27 mouse cellular contexts compared by ENCODE assay signal in genomic region chr2:75287900-75288299, GRCm38 (mm10).
"Had no signal": no experiment of that assay in that cellular context is flagged by ENCODE, and none has a peak within 500 bp of the region (broad histone marks: within the 10 kb centered on the region; RNA-seq: fewer than 3 reads in every experiment).

No protein-coding gene starts in this region.

- H3K9me3 ChIP-seq: embryonic facial prominence, embryonic 10.5 days; embryonic facial prominence, embryonic 12.5 days; embryonic facial prominence, embryonic 13.5 days; embryonic facial prominence, embryonic 15.5 days; forebrain, embryonic 10.5 days; forebrain, embryonic 12.5 days; forebrain, embryonic 13.5 days; forebrain, embryonic 15.5 days; heart, embryonic 10.5 days had no signal

- H3K9ac ChIP-seq: embryonic facial prominence, embryonic 12.5 days; embryonic facial prominence, embryonic 13.5 days; embryonic facial prominence, embryonic 15.5 days; forebrain, embryonic 12.5 days; forebrain, embryonic 13.5 days; forebrain, embryonic 15.5 days; forebrain, postnatal 0 days had no signal

- H3K4me2 ChIP-seq: embryonic facial prominence, embryonic 12.5 days; embryonic facial prominence, embryonic 13.5 days; embryonic facial prominence, embryonic 15.5 days; forebrain, embryonic 12.5 days; forebrain, embryonic 13.5 days; forebrain, embryonic 15.5 days had no signal

- H3K27ac ChIP-seq: embryonic facial prominence, embryonic 10.5 days; embryonic facial prominence, embryonic 12.5 days; embryonic facial prominence, embryonic 13.5 days; embryonic facial prominence, embryonic 15.5 days; forebrain, embryonic 10.5 days; forebrain, embryonic 12.5 days; forebrain, embryonic 13.5 days; forebrain, embryonic 15.5 days; gastrocnemius, adult 2 months; heart, adult 2 months; heart, embryonic 10.5 days had no signal

- ATAC-seq: forebrain, embryonic 13.5 days; forebrain, embryonic 14.5 days; forebrain, embryonic 15.5 days; forebrain, embryonic 16.5 days; forebrain, postnatal 0 days had no signal

- H3K27me3 ChIP-seq: embryonic facial prominence, embryonic 12.5 days; embryonic facial prominence, embryonic 13.5 days; embryonic facial prominence, embryonic 15.5 days; forebrain, embryonic 12.5 days; forebrain, embryonic 13.5 days; forebrain, embryonic 15.5 days had no signal

- H3K4me3 ChIP-seq: embryonic facial prominence, embryonic 10.5 days; embryonic facial prominence, embryonic 12.5 days; embryonic facial prominence, embryonic 13.5 days; embryonic facial prominence, embryonic 15.5 days; erythroblast, embryonic 14.5 days; forebrain, embryonic 10.5 days; forebrain, embryonic 12.5 days; forebrain, embryonic 13.5 days; forebrain, embryonic 15.5 days; gastrocnemius, adult 2 months; heart, adult 2 months; heart, embryonic 10.5 days had no signal

- H3K36me3 ChIP-seq: embryonic facial prominence, embryonic 10.5 days; embryonic facial prominence, embryonic 12.5 days; embryonic facial prominence, embryonic 13.5 days; embryonic facial prominence, embryonic 15.5 days; forebrain, embryonic 10.5 days; forebrain, embryonic 12.5 days; forebrain, embryonic 15.5 days; heart, embryonic 10.5 days had no signal

- H3K4me1 ChIP-seq: embryonic facial prominence, embryonic 10.5 days; embryonic facial prominence, embryonic 12.5 days; embryonic facial prominence, embryonic 13.5 days; embryonic facial prominence, embryonic 15.5 days; forebrain, embryonic 10.5 days; forebrain, embryonic 12.5 days; forebrain, embryonic 13.5 days; forebrain, embryonic 15.5 days; heart, embryonic 10.5 days had no signal

- DNase-seq: cerebellum, adult 9-10 months; cerebellum, adult 9-11 months; cerebellum, postnatal 10 days; cerebellum, postnatal 14 days; cerebellum, postnatal 25 days; cerebellum, postnatal 36 days; embryo, embryonic 11 days; forebrain, postnatal 0 days; gastrocnemius, adult 2 months; gastrocnemius, postnatal 10 days; gastrocnemius, postnatal 14 days; gastrocnemius, postnatal 25 days; gastrocnemius, postnatal 36 days; heart, adult 18-20 months; heart, adult 2 months had no signal
